In genomic region chr7:127342332-127342731, GRCm38 (mm10) we compare ENCODE assay signal across 10 mouse cellular contexts. TPM values are rescaled to one million over a fixed set of nuclear protein-coding genes. Genes with fewer than 3 reads are reported as not detected.
DNase-seq lines count a peak whose midpoint lies in the region; ATAC-seq and TF ChIP-seq lines count a peak whose summit lies in the region.
"Had no signal": no experiment of that assay in that cellular context is flagged by ENCODE, and none has a peak within 500 bp of the region (broad histone marks: within the 10 kb centered on the region; RNA-seq: fewer than 3 reads in every experiment).

No protein-coding gene starts in this region.

- H3K9me3 ChIP-seq in heart, embryonic 15.5 days (replicated peaks): no peaks in the 10 kb centered on the region
- no peaks in the 10 kb centered on the region for H3K9me3 ChIP-seq in hindbrain, embryonic 11.5 days (ENCODE audit: control insufficient read depth, low read length)
- H3K9me3 ChIP-seq: megakaryocyte, embryonic 14.5 days had no signal

- H3K27ac ChIP-seq in heart, embryonic 15.5 days: peak overlapping the region; percentile 36
- no peak overlapping the region for H3K27ac ChIP-seq in bone marrow, adult 2 months (ENCODE audit: control insufficient read depth, insufficient read depth, low read depth, low read length, poor library complexity)
- H3K27ac ChIP-seq in hindbrain, embryonic 11.5 days (ENCODE audit: low read depth, low read length): no peak overlapping the region

- H3K4me1 ChIP-seq in heart, embryonic 15.5 days (replicated peaks): peaks cover 31% of the 10 kb centered on the region
- H3K4me1 ChIP-seq in bone marrow, adult 2 months (ENCODE audit: control insufficient read depth, insufficient read depth, low read length): no peaks in the 10 kb centered on the region
- H3K4me1 ChIP-seq in hindbrain, embryonic 11.5 days (replicated peaks; ENCODE audit: control insufficient read depth, insufficient read depth, low read length): peaks cover 3% of the 10 kb centered on the region; the same call in 1 of the 2 replicates

- no peak overlapping the region for H3K4me2 ChIP-seq in heart, embryonic 15.5 days
- no peak overlapping the region for H3K4me2 ChIP-seq in hindbrain, embryonic 11.5 days (replicated peaks; ENCODE audit: low read depth, low read length)

- no peak for TF ChIP-seq POLR2A in bone marrow, adult 2 months (IDR thresholded peaks at IDR 0.05; ENCODE audit: borderline replicate concordance, control insufficient read depth, low read depth, low read length)

- H3K4me3 ChIP-seq in heart, embryonic 15.5 days: no peak overlapping the region
- H3K4me3 ChIP-seq in bone marrow, adult 2 months (replicated peaks; ENCODE audit: control insufficient read depth, low read depth, low read length): no peak overlapping the region
- H3K4me3 ChIP-seq in hindbrain, embryonic 11.5 days (ENCODE audit: low read depth, low read length): no peak overlapping the region
- H3K4me3 ChIP-seq: megakaryocyte, embryonic 14.5 days had no signal

- DNase-seq in heart, adult 9 months (ENCODE audit: low spot score in 2 of 2): no peak
- DNase-seq in retina, embryonic 14.5 days (ENCODE audit: low spot score): peak; percentile 20
- no peak for DNase-seq in retina, postnatal 1 day
- peak; percentile 29 to 52 for DNase-seq in thymus, postnatal 10 days (ENCODE audit: low spot score in 2 of 2)
- DNase-seq in hindbrain, embryonic 11.5 days (ENCODE audit: low spot score): no peak
- no peak for DNase-seq in testis, postnatal 14 days (ENCODE audit: low spot score)
- DNase-seq: gastrocnemius, postnatal 36 days had no signal

- H3K36me3 ChIP-seq in heart, embryonic 15.5 days: peaks cover 11% of the 10 kb centered on the region
- H3K36me3 ChIP-seq in hindbrain, embryonic 11.5 days (ENCODE audit: control insufficient read depth, insufficient read depth, low read length): 0 out of 2 replicates have a peak, but pooled peaks cover 2% of the 10 kb centered on the region

- no peaks in the 10 kb centered on the region for H3K27me3 ChIP-seq in heart, embryonic 15.5 days
- no peaks in the 10 kb centered on the region for H3K27me3 ChIP-seq in hindbrain, embryonic 11.5 days (ENCODE audit: control insufficient read depth, insufficient read depth, low read length)
- H3K27me3 ChIP-seq: megakaryocyte, embryonic 14.5 days had no signal

- peak; percentile 21; the same call in 1 of the 2 replicates for TF ChIP-seq CTCF in bone marrow, adult 2 months (IDR thresholded peaks at IDR 0.05; ENCODE audit: control insufficient read depth, insufficient read depth, low read length)

- no peak overlapping the region; the same call in 1 of the 2 replicates for H3K9ac ChIP-seq in heart, embryonic 15.5 days
- no peak overlapping the region for H3K9ac ChIP-seq in hindbrain, embryonic 11.5 days (ENCODE audit: low read depth, low read length)

- WGBS in heart, embryonic 15.5 days: 51% methylated on average over 4 of the region's 4 CpGs
- 46% methylated on average over 4 of the region's 4 CpGs for WGBS in bone marrow, adult 2 months
- 64% methylated on average over 4 of the region's 4 CpGs for WGBS in hindbrain, embryonic 11.5 days

- ATAC-seq in heart, embryonic 15.5 days (replicated peaks; ENCODE audit: insufficient number of reproducible peaks, insufficient read depth, low FRiP score, low read depth): no peak
- ATAC-seq in hindbrain, embryonic 11.5 days (ENCODE audit: low FRiP score): no peak

RNA-seq across cellular contexts. Expression of gene Zfp768, which starts 3.1 kb away (rescaled TPM):
- polyA plus RNA-seq in heart, embryonic 15.5 days (2015; fragmentation: Nextera tagmentation; extraction: Ambion mirVana): 17.1 and 19.6 TPM in 2 replicates
- 2.9 and 5.1 TPM in 2 replicates for polyA plus RNA-seq in bone marrow, adult 2 months (2011; ENCODE audit: insufficient read depth, insufficient read length, low replicate concordance, missing spikeins)
- polyA plus RNA-seq in hindbrain, embryonic 11.5 days (2014; fragmentation: Nextera tagmentation; extraction: Ambion mirVana): 5.1 and 5.7 TPM in 2 replicates

RNA-seq across cellular contexts. Expression of gene Zfp747, which starts 33.5 kb away (rescaled TPM):
- 4.6 and 5.6 TPM in 2 replicates for polyA plus RNA-seq in heart, embryonic 15.5 days (2015; fragmentation: Nextera tagmentation; extraction: Ambion mirVana)
- polyA plus RNA-seq in bone marrow, adult 2 months (2011; ENCODE audit: insufficient read depth, insufficient read length, low replicate concordance, missing spikeins): 2.8 and 3.9 TPM in 2 replicates
- polyA plus RNA-seq in hindbrain, embryonic 11.5 days (2014; fragmentation: Nextera tagmentation; extraction: Ambion mirVana): 6.7 and 9.6 TPM in 2 replicates

RNA-seq across cellular contexts. Expression of gene 9130019O22Rik, which starts 44.6 kb away (rescaled TPM):
- polyA plus RNA-seq in heart, embryonic 15.5 days (2015; fragmentation: Nextera tagmentation; extraction: Ambion mirVana): 3.0 and 4.4 TPM in 2 replicates
- polyA plus RNA-seq in bone marrow, adult 2 months (2011; ENCODE audit: insufficient read depth, insufficient read length, low replicate concordance, missing spikeins): 1.2 and 2.4 TPM in 2 replicates
- 5.4 and 6.2 TPM in 2 replicates for polyA plus RNA-seq in hindbrain, embryonic 11.5 days (2014; fragmentation: Nextera tagmentation; extraction: Ambion mirVana)

RNA-seq across cellular contexts. Expression of gene Itgal, which starts 46.3 kb away (rescaled TPM):
- polyA plus RNA-seq in heart, embryonic 15.5 days (2015; fragmentation: Nextera tagmentation; extraction: Ambion mirVana): 1.3 and 5.1 TPM in 2 replicates
- 11.9 and 51.9 TPM in 2 replicates for polyA plus RNA-seq in bone marrow, adult 2 months (2011; ENCODE audit: insufficient read depth, insufficient read length, low replicate concordance, missing spikeins)
- 0.54 and 0.56 TPM in 2 replicates for polyA plus RNA-seq in hindbrain, embryonic 11.5 days (2014; fragmentation: Nextera tagmentation; extraction: Ambion mirVana)

RNA-seq across cellular contexts. Expression of gene E430018J23Rik, which starts 51.1 kb away (rescaled TPM):
- 3.7 and 4.8 TPM in 2 replicates for polyA plus RNA-seq in heart, embryonic 15.5 days (2015; fragmentation: Nextera tagmentation; extraction: Ambion mirVana)
- 0.65 and 1.9 TPM in 2 replicates for polyA plus RNA-seq in bone marrow, adult 2 months (2011; ENCODE audit: insufficient read depth, insufficient read length, low replicate concordance, missing spikeins)
- polyA plus RNA-seq in hindbrain, embryonic 11.5 days (2014; fragmentation: Nextera tagmentation; extraction: Ambion mirVana): 6.1 and 6.3 TPM in 2 replicates

Comparison
In these comparisons a context has a peak if more than half of its experiments do, and no peak if none do; other contexts are left out.
1. DNase-seq: peak in retina, embryonic 14.5 days (single experiment) and thymus, postnatal 10 days (2 of 2); none in heart, adult 9 months (0 of 2), retina, postnatal 1 day (single experiment), hindbrain, embryonic 11.5 days (single experiment) and testis, postnatal 14 days (single experiment).